Mouse (Mus musculus): ENCODE measurements around the gene Zfp688. TPM values are rescaled to one million over a fixed set of nuclear protein-coding genes. Genes with fewer than 3 reads are reported as not detected.
A peak's percentile ranks its signal among the peaks of the same experiment; 100 is the strongest.
"Not testable (repeated sequence)": the region's sequence is repeated elsewhere in the genome, so short reads cannot be mapped to it uniquely, and the experiment has no call there.

Gene Zfp688
- polyA plus RNA-seq, 1 experiment from 2014 or later, result 29.8 TPM

- 73% methylated on average over 3 of the region's 3 CpGs for WGBS
- Histone ChIP-seq H3K4me2 (replicated peaks; ENCODE audit: low read depth, low read length) (no peak overlapping the region), H3K4me1 (replicated peaks; ENCODE audit: control insufficient read depth, insufficient read depth, low read length) (no peaks in the 10 kb centered on the region), H3K9me3 (ENCODE audit: control insufficient read depth, low read length) (no peaks in the 10 kb centered on the region), H3K36me3 (ENCODE audit: control insufficient read depth, insufficient read depth, low read length) (no peaks in the 10 kb centered on the region), H3K27ac (ENCODE audit: low read depth, low read length) (no peak overlapping the region), H3K9ac (ENCODE audit: low read depth, low read length) (no peak overlapping the region), H3K27me3 (ENCODE audit: control insufficient read depth, insufficient read depth, low read length) (peaks cover 7% of the 10 kb centered on the region), H3K4me3 (ENCODE audit: low read depth, low read length) (no peak overlapping the region)
- no peak for ATAC-seq (ENCODE audit: low FRiP score)
- no peak for DNase-seq (ENCODE audit: low spot score)
Observed at GRCm38 (mm10) chr7:127426354-127426753, 4.5 kb upstream of the Zfp688 start.

GRCm38 (mm10) chr7:127425911-127426310 lies 4.0 kb upstream of the Zfp688 start:
- ATAC-seq (ENCODE audit: low FRiP score), result no peak
- Histone ChIP-seq H3K9me3 (ENCODE audit: control insufficient read depth, low read length) (no peaks in the 10 kb centered on the region), H3K36me3 (ENCODE audit: control insufficient read depth, insufficient read depth, low read length) (no peaks in the 10 kb centered on the region), H3K9ac (ENCODE audit: low read depth, low read length) (no peak overlapping the region), H3K4me2 (replicated peaks; ENCODE audit: low read depth, low read length) (no peak overlapping the region), H3K27ac (ENCODE audit: low read depth, low read length) (no peak overlapping the region), H3K4me3 (ENCODE audit: low read depth, low read length) (no peak overlapping the region), H3K27me3 (ENCODE audit: control insufficient read depth, insufficient read depth, low read length) (peaks cover 7% of the 10 kb centered on the region), H3K4me1 (replicated peaks; ENCODE audit: control insufficient read depth, insufficient read depth, low read length) (0 out of 2 replicates have a peak, but pooled peaks cover 4% of the 10 kb centered on the region)
- DNase-seq (ENCODE audit: low spot score), result no peak
- WGBS, result 87% methylated on average over 2 of the region's 2 CpGs

GRCm38 (mm10) chr7:127425291-127425690 lies 3.4 kb upstream of the Zfp688 start:
- no peak for ATAC-seq (ENCODE audit: low FRiP score)
- H3K4me2 ChIP-seq (replicated peaks; ENCODE audit: low read depth, low read length), result no peak overlapping the region

GRCm38 (mm10) chr7:127422247-127422646 lies 379 bp upstream of the Zfp688 start:
- H3K36me3 ChIP-seq (ENCODE audit: control insufficient read depth, insufficient read depth, low read length), result no peaks in the 10 kb centered on the region
- H3K27me3 ChIP-seq (ENCODE audit: control insufficient read depth, insufficient read depth, low read length), result peaks cover 7% of the 10 kb centered on the region
- H3K4me1 ChIP-seq (replicated peaks; ENCODE audit: control insufficient read depth, insufficient read depth, low read length), result 0 out of 2 replicates have a peak, but pooled peaks cover 4% of the 10 kb centered on the region
- H3K27ac ChIP-seq (ENCODE audit: low read depth, low read length), result no peak overlapping the region
- no peak for DNase-seq (ENCODE audit: low spot score)
- H3K4me2 ChIP-seq (replicated peaks; ENCODE audit: low read depth, low read length), result peak overlapping the region; percentile 96
- peak overlapping the region; percentile 94 for H3K9ac ChIP-seq (ENCODE audit: low read depth, low read length)
- 3% methylated on average over 15 of the region's 15 CpGs for WGBS
- no peaks in the 10 kb centered on the region for H3K9me3 ChIP-seq (ENCODE audit: control insufficient read depth, low read length)
- H3K4me3 ChIP-seq (ENCODE audit: low read depth, low read length), result peak overlapping the region; percentile 88
- ATAC-seq (ENCODE audit: low FRiP score), result peak; percentile 49; the same call in 1 of the 2 replicates

More at GRCm38 (mm10) chr7:127425291-127425690, 3.4 kb upstream of the Zfp688 start:
- H3K4me1 ChIP-seq (replicated peaks; ENCODE audit: control insufficient read depth, insufficient read depth, low read length), result 0 out of 2 replicates have a peak, but pooled peaks cover 4% of the 10 kb centered on the region
- H3K36me3 ChIP-seq (ENCODE audit: control insufficient read depth, insufficient read depth, low read length), result no peaks in the 10 kb centered on the region
- no peak for DNase-seq (ENCODE audit: low spot score)
- no peak overlapping the region for H3K9ac ChIP-seq (ENCODE audit: low read depth, low read length)
- no peak overlapping the region for H3K4me3 ChIP-seq (ENCODE audit: low read depth, low read length)
- H3K27me3 ChIP-seq (ENCODE audit: control insufficient read depth, insufficient read depth, low read length), result peaks cover 7% of the 10 kb centered on the region
- no peaks in the 10 kb centered on the region for H3K9me3 ChIP-seq (ENCODE audit: control insufficient read depth, low read length)
- 90% methylated on average over 3 of the region's 3 CpGs for WGBS
- H3K27ac ChIP-seq (ENCODE audit: low read depth, low read length), result no peak overlapping the region

- Histone ChIP-seq H3K27me3 (ENCODE audit: control insufficient read depth, insufficient read depth, low read length) (no peaks in the 10 kb centered on the region), H3K9me3 (ENCODE audit: control insufficient read depth, low read length) (no peaks in the 10 kb centered on the region), H3K9ac (ENCODE audit: low read depth, low read length) (no peak overlapping the region), H3K4me2 (replicated peaks; ENCODE audit: low read depth, low read length) (no peak overlapping the region), H3K27ac (ENCODE audit: low read depth, low read length) (no peak overlapping the region), H3K4me1 (replicated peaks; ENCODE audit: control insufficient read depth, insufficient read depth, low read length) (no peaks in the 10 kb centered on the region), H3K4me3 (ENCODE audit: low read depth, low read length) (no peak overlapping the region), H3K36me3 (ENCODE audit: control insufficient read depth, insufficient read depth, low read length) (no peaks in the 10 kb centered on the region)
- DNase-seq (ENCODE audit: low spot score) (no peak), ATAC-seq (ENCODE audit: low FRiP score) (no peak)
- WGBS, result 70% methylated on average over 2 of the region's 2 CpGs
Observed at GRCm38 (mm10) chr7:127411418-127411817, 10.4 kb downstream of the Zfp688 start.

GRCm38 (mm10) chr7:127406002-127406987 lies 15.6 kb downstream of the Zfp688 start, which contains the start of gene Zfp764:
TSS of gene Zfp764 (minus strand) at chr7:127406822.
- ATAC-seq (ENCODE audit: low FRiP score) (peak; percentile 90), DNase-seq (ENCODE audit: low spot score) (peak; percentile 88)
- not testable (repeated sequence) for H3K36me3 ChIP-seq (ENCODE audit: control insufficient read depth, insufficient read depth, low read length); H3K27me3 ChIP-seq (ENCODE audit: control insufficient read depth, insufficient read depth, low read length); H3K4me1 ChIP-seq (replicated peaks; ENCODE audit: control insufficient read depth, insufficient read depth, low read length); H3K9me3 ChIP-seq (ENCODE audit: control insufficient read depth, low read length)
- H3K9ac ChIP-seq (ENCODE audit: low read depth, low read length), result peak within 1 kb of the TSS; percentile 80
- 0 out of 2 replicates have a peak within 1 kb of the TSS, but pooled peaks have one; percentile 24 for H3K27ac ChIP-seq (ENCODE audit: low read depth, low read length)
- peak within 1 kb of the TSS; percentile 49 for H3K4me3 ChIP-seq (ENCODE audit: low read depth, low read length)
- H3K4me2 ChIP-seq (replicated peaks; ENCODE audit: low read depth, low read length), result peak within 1 kb of the TSS; percentile 86
- 7% methylated on average over 40 of the region's 40 CpGs for WGBS

- not testable (repeated sequence) for H3K27me3 ChIP-seq (ENCODE audit: control insufficient read depth, insufficient read depth, low read length); H3K9ac ChIP-seq (ENCODE audit: low read depth, low read length); DNase-seq (ENCODE audit: low spot score); H3K4me1 ChIP-seq (replicated peaks; ENCODE audit: control insufficient read depth, insufficient read depth, low read length); H3K9me3 ChIP-seq (ENCODE audit: control insufficient read depth, low read length); ATAC-seq (ENCODE audit: low FRiP score); H3K4me2 ChIP-seq (replicated peaks; ENCODE audit: low read depth, low read length); H3K4me3 ChIP-seq (ENCODE audit: low read depth, low read length); H3K36me3 ChIP-seq (ENCODE audit: control insufficient read depth, insufficient read depth, low read length); H3K27ac ChIP-seq (ENCODE audit: low read depth, low read length)
- WGBS, result 93% methylated on average over 6 of the region's 6 CpGs
Observed at GRCm38 (mm10) chr7:127404101-127404500, 17.8 kb downstream of the Zfp688 start.

GRCm38 (mm10) chr7:127402980-127403379 lies 18.9 kb downstream of the Zfp688 start:
- no peaks in the 10 kb centered on the region for H3K27me3 ChIP-seq (ENCODE audit: control insufficient read depth, insufficient read depth, low read length)
- DNase-seq (ENCODE audit: low spot score) (no peak), ATAC-seq (ENCODE audit: low FRiP score) (no peak)
- no peak overlapping the region for H3K4me3 ChIP-seq (ENCODE audit: low read depth, low read length)
- H3K4me2 ChIP-seq (replicated peaks; ENCODE audit: low read depth, low read length), result no peak overlapping the region
- H3K9me3 ChIP-seq (ENCODE audit: control insufficient read depth, low read length), result no peaks in the 10 kb centered on the region
- H3K27ac ChIP-seq (ENCODE audit: low read depth, low read length), result no peak overlapping the region
- H3K4me1 ChIP-seq (replicated peaks; ENCODE audit: control insufficient read depth, insufficient read depth, low read length), result no peaks in the 10 kb centered on the region
- H3K9ac ChIP-seq (ENCODE audit: low read depth, low read length), result no peak overlapping the region
- 43% methylated on average over 2 of the region's 2 CpGs for WGBS
- H3K36me3 ChIP-seq (ENCODE audit: control insufficient read depth, insufficient read depth, low read length), result no peaks in the 10 kb centered on the region
